Mouse (Mus musculus) intestine, postnatal 0 days (tissue): Measurements from ENCODE around the gene Pmepa1. TPM values are rescaled to one million over a fixed set of nuclear protein-coding genes. Genes with fewer than 3 reads are reported as not detected.

Experiments
- ATAC-seq: fragments of 200-750 bp; cut with Nextera tagmentation; 2 replicates; pipeline ENCODE4 v1.8.0; 2017; ENCODE audit warnings: mild to moderate bottlenecking, moderate TSS enrichment, moderate library complexity
- H3K27ac ChIP-seq: fragments of 300-500 bp; sonication (generic); 2 replicates; pipeline ENCODE4 v1.5.1; 2014; ENCODE audit warnings: mild to moderate bottlenecking, low read depth, low read length, moderate library complexity
- H3K27me3 ChIP-seq: fragments of 300-500 bp; sonication (generic); replicated peaks from 2 replicates; pipeline ENCODE4 v1.6.1; 2014; ENCODE audit warnings: low read length, mixed read lengths; ENCODE audit not compliant: control insufficient read depth, insufficient read depth
- H3K36me3 ChIP-seq: fragments of 300-500 bp; sonication (generic); 2 replicates; pipeline ENCODE4 v1.6.1; 2014; ENCODE audit warnings: mild to moderate bottlenecking, moderate library complexity; ENCODE audit not compliant: control insufficient read depth, insufficient read depth
- H3K4me1 ChIP-seq: fragments of 300-500 bp; sonication (generic); replicated peaks from 2 replicates; pipeline ENCODE4 v1.6.1; 2014; ENCODE audit warnings: antibody characterized with exemption, low read length, mixed read lengths; ENCODE audit not compliant: control insufficient read depth, insufficient read depth
- H3K4me2 ChIP-seq: fragments of 300-500 bp; sonication (generic); replicated peaks from 2 replicates; pipeline ENCODE4 v1.6.1; 2014; ENCODE audit warnings: low read depth, mild to moderate bottlenecking, moderate library complexity
- H3K4me3 ChIP-seq: fragments of 300-500 bp; sonication (generic); 2 replicates; pipeline ENCODE4 v1.5.1; 2014; ENCODE audit warnings: low read depth, low read length
- H3K9ac ChIP-seq: fragments of 300-500 bp; sonication (generic); 2 replicates; pipeline ENCODE4 v1.6.1; 2014; ENCODE audit warnings: mild to moderate bottlenecking, low read depth, low read length
- H3K9me3 ChIP-seq: fragments of 300-500 bp; sonication (generic); 2 replicates; pipeline ENCODE4 v1.6.1; 2016; ENCODE audit warnings: mixed run types; ENCODE audit not compliant: control insufficient read depth
- CTCF ChIP-seq: sonication (generic); IDR thresholded peaks from 2 replicates; pipeline ENCODE4 v1.5.1; 2016; ENCODE audit warnings: low read depth, mild to moderate bottlenecking, control low read depth, antibody characterized with exemption, moderate library complexity
- WGBS: fragments of 180-500 bp; shearing (Covaris S2); extraction: QIAGEN DNeasy Blood & Tissue Kit; methylation state at CpG from one replicate; pipeline ENCODE4 v1.1.7; 2014; 5-methylcytosine and 5-hydroxymethylcytosine counted together
- polyA plus RNA-seq: library from polyadenylated mRNA; unstranded; fragments of >200 nt; fragmentation: Nextera tagmentation; extraction: Ambion mirVana; gene quantifications from 2 replicates; pipeline ENCODE4 v1.2.1, GENCODE M21; 2015

Pmepa1 gene
- polyA plus RNA-seq, 1 experiment from 2014 or later, result 5.9 TPM

DNA sequence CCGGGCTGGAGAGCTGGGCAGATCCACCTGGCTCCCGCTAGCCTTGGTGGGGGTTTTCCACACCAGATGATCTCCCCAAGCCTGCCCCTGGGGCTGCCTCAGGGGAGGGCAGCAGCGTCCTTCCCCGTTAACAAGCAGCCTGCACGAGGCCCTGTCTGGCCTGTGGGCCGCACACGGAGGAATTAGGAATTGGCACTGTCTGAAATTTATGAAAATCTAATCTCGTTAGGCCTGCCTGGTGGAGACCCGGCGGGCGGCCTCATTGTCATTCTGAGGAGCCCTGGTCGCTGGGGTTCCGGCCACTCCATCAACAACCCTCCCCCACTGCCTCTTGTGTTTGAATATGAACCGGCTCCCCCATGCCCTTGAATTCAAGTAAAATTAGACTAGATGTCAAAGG, 37.8 kb downstream of the Pmepa1 start:
- 60% methylated on average over 14 of the region's 14 CpGs for WGBS
- Histone ChIP-seq H3K4me3 (no peak overlapping the region), H3K9ac (no peak overlapping the region), H3K27me3 (no peaks in the 10 kb centered on the region), H3K4me2 (no peak overlapping the region), H3K9me3 (no peaks in the 10 kb centered on the region), H3K36me3 (peaks cover 4% of the 10 kb centered on the region; the same call in 1 of the 2 replicates), H3K4me1 (peaks cover 4% of the 10 kb centered on the region; the same call in 1 of the 2 replicates), H3K27ac (no peak overlapping the region)
- no peak for TF ChIP-seq CTCF
- no peak for ATAC-seq

DNA sequence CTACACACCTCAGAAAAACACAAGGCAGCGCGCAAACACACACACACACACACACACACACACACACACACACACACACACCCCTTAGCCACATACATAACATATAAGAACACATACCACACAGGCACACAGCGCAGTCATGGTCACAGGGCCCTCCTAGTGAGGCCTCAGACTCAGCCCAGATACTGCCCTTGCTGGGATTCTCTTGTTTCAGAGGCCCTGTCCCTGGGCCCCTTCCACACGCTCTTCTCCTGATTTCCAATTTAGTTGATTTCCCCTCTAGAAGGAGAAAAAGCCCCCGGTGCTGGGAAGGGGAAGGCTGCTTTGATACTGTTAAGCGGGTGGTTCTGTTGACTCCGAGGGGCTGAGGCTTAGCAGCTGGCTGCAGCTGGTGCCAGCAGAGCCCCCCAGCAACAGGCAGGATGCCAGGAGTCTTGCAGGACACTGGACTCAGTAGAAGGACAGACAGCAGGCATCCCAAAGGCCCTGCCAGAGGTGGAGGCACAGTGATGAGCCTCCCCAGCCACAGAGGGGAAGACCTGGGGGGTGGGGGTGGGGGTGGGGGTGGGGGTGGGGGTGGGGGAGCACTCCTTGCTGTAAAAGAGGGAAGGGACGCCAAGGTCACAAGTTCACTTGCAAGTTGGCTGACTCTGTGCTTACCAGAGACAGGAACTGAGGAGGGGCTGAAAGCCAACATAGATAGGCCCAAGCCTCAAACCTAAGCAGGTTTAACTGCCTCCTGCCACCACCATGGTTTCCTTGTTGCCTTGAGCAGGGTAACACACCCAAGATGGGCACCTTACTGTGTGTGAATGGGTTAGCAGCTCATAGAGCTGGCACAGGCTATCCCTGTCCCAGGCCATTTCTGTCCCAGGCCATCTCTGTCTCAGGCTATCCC, 40.6 kb downstream of the Pmepa1 start:
- 47% methylated on average over 8 of the region's 8 CpGs for WGBS
- Histone ChIP-seq H3K4me2 (no peak overlapping the region), H3K9me3 (no peaks in the 10 kb centered on the region), H3K27ac (no peak overlapping the region), H3K27me3 (no peaks in the 10 kb centered on the region), H3K4me3 (no peak overlapping the region), H3K4me1 (no peaks in the 10 kb centered on the region), H3K36me3 (peaks cover 14% of the 10 kb centered on the region; the same call in 1 of the 2 replicates), H3K9ac (no peak overlapping the region)
- TF ChIP-seq CTCF, result no peak
- ATAC-seq, result no peak

GRCm38 (mm10) chr2:173232766-173233099, 43.6 kb downstream of the Pmepa1 start:
- H3K27me3 ChIP-seq, result no peaks in the 10 kb centered on the region
- no peaks in the 10 kb centered on the region for H3K9me3 ChIP-seq
- H3K9ac ChIP-seq, result 0 out of 2 replicates have a peak overlapping the region, but pooled peaks have one; percentile 7
- WGBS, result 93% methylated on average over 8 of the region's 8 CpGs
- TF ChIP-seq CTCF, result peak; percentile 51
- no peak overlapping the region; the same call in 1 of the 2 replicates for H3K27ac ChIP-seq
- ATAC-seq, result no peak
- no peak overlapping the region for H3K4me2 ChIP-seq
- no peaks in the 10 kb centered on the region for H3K4me1 ChIP-seq
- no peak overlapping the region for H3K4me3 ChIP-seq
- H3K36me3 ChIP-seq, result peaks cover 33% of the 10 kb centered on the region; the same call in 1 of the 2 replicates

- peak; percentile 69 for ATAC-seq
- no peak overlapping the region for H3K9ac ChIP-seq
- H3K27ac ChIP-seq, result no peak overlapping the region; the same call in 1 of the 2 replicates
- no peak overlapping the region for H3K4me2 ChIP-seq
- H3K4me3 ChIP-seq, result no peak overlapping the region
- H3K9me3 ChIP-seq, result no peaks in the 10 kb centered on the region
- 62% methylated on average over 22 of the region's 22 CpGs for WGBS
- no peaks in the 10 kb centered on the region for H3K4me1 ChIP-seq
- TF ChIP-seq CTCF, result no peak
- no peaks in the 10 kb centered on the region for H3K27me3 ChIP-seq
- H3K36me3 ChIP-seq, result peaks cover 35% of the 10 kb centered on the region; the same call in 1 of the 2 replicates
Observed at GRCm38 (mm10) chr2:173232065-173232765, 44.1 kb downstream of the Pmepa1 start.

DNA sequence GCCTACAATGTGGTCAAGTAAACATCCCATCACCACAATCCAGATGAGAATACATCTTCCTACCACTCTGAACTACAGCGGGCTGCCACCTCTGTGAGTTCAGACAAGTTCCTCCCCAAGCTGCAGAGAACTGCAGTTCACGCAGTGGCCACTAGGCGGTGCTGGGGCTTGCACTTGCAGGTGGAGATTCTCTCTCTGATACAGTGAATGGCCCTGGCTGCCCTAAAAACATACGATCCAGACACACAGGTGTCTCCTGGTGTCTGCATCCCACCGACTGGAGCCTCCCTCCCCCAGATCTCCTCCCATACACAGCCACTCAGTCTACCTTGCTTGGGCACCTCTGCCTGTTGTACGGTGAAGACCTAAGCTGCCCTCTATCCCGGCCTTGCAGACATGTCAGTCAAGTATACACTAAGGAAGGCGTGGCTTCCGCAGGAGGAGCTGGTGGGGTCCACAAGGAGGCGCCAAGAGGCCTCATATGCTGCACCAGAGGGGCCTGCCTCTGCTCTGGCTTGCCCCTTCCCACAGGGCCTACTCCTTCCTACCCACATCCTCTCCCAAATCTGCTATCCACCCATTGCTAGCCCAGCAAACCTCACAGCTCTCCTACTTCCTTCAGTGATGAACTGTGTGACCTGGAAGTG, 46.6 kb downstream of the Pmepa1 start:
- no peaks in the 10 kb centered on the region for H3K9me3 ChIP-seq
- H3K27ac ChIP-seq, result no peak overlapping the region
- peak overlapping the region; percentile 49 for H3K4me2 ChIP-seq
- no peaks in the 10 kb centered on the region for H3K4me1 ChIP-seq
- no peak overlapping the region for H3K4me3 ChIP-seq
- peak; percentile 94 for TF ChIP-seq CTCF
- peak; percentile 48 for ATAC-seq
- no peak overlapping the region for H3K9ac ChIP-seq
- WGBS, result 8% methylated on average over 10 of the region's 10 CpGs
- H3K27me3 ChIP-seq, result no peaks in the 10 kb centered on the region
- peaks cover 47% of the 10 kb centered on the region; the same call in 1 of the 2 replicates for H3K36me3 ChIP-seq

- Histone ChIP-seq H3K36me3 (peaks cover 43% of the 10 kb centered on the region; the same call in 1 of the 2 replicates), H3K9me3 (no peaks in the 10 kb centered on the region), H3K27me3 (no peaks in the 10 kb centered on the region), H3K4me1 (no peaks in the 10 kb centered on the region), H3K4me2 (no peak overlapping the region), H3K9ac (no peak overlapping the region), H3K27ac (no peak overlapping the region), H3K4me3 (no peak overlapping the region)
- WGBS, result 91% methylated on average over 8 of the region's 8 CpGs
- ATAC-seq, result no peak
- TF ChIP-seq CTCF, result no peak
Observed at GRCm38 (mm10) chr2:173228567-173228966, 47.8 kb downstream of the Pmepa1 start.
